Mouse (Mus musculus) embryonic facial prominence, embryonic 11.5 days (tissue): ENCODE results near the gene Pcp4. TPM values are rescaled to one million over a fixed set of nuclear protein-coding genes. Genes with fewer than 3 reads are reported as not detected.

Source experiments
- ATAC-seq: fragments of 200-750 bp; cut with Nextera tagmentation; replicated peaks from 2 replicates; pipeline ENCODE4 v1.8.0; 2017; ENCODE audit warnings: low read depth; ENCODE audit not compliant: insufficient number of reproducible peaks, low FRiP score, low TSS enrichment
- DNase-seq: peaks from one replicate; pipeline ENCODE4 v3.0.0-alpha.2; 2015; ENCODE audit warnings: low spot score
- H3K27ac ChIP-seq: fragments of 300-500 bp; sonication (generic); replicated peaks from 2 replicates; pipeline ENCODE4 v1.5.1; 2014; ENCODE audit warnings: mild to moderate bottlenecking, low read depth, low read length, control low read depth
- H3K27me3 ChIP-seq: fragments of 300-500 bp; sonication (generic); 2 replicates; pipeline ENCODE4 v1.6.1; 2014; ENCODE audit warnings: mild to moderate bottlenecking, low read length, moderate library complexity, mixed read lengths; ENCODE audit not compliant: control insufficient read depth, insufficient read depth
- H3K36me3 ChIP-seq: fragments of 300-500 bp; sonication (generic); replicated peaks from 2 replicates; pipeline ENCODE4 v1.6.1; 2014; ENCODE audit warnings: low read depth, mild to moderate bottlenecking, low read length, moderate library complexity, mixed read lengths; ENCODE audit not compliant: control insufficient read depth, insufficient read depth
- H3K4me1 ChIP-seq: fragments of 300-500 bp; sonication (generic); 2 replicates; pipeline ENCODE4 v1.6.1; 2014; ENCODE audit warnings: low read length, mixed read lengths; ENCODE audit not compliant: control insufficient read depth, insufficient read depth
- H3K4me2 ChIP-seq: fragments of 300-500 bp; sonication (generic); 2 replicates; pipeline ENCODE4 v1.6.1; 2014; ENCODE audit warnings: low read depth, mild to moderate bottlenecking, control low read depth, low read length, moderate library complexity
- H3K4me3 ChIP-seq: fragments of 300-500 bp; sonication (generic); 2 replicates; pipeline ENCODE4 v1.5.1; 2014; ENCODE audit warnings: low read depth, low read length, control low read depth
- H3K9ac ChIP-seq: fragments of 300-500 bp; sonication (generic); replicated peaks from 2 replicates; pipeline ENCODE4 v1.6.1; 2014; ENCODE audit warnings: mild to moderate bottlenecking, control low read depth, low read length
- H3K9me3 ChIP-seq: fragments of 300-500 bp; sonication (generic); replicated peaks from 2 replicates; pipeline ENCODE4 v1.6.1; 2016; ENCODE audit warnings: mild to moderate bottlenecking, low read length, inconsistent platforms, mixed read lengths; ENCODE audit not compliant: control insufficient read depth
- WGBS: fragments of 180-500 bp; shearing (Covaris S2); extraction: QIAGEN DNeasy Blood & Tissue Kit; methylation state at CpG from one replicate; pipeline ENCODE4 v1.1.7; 2014; 5-methylcytosine and 5-hydroxymethylcytosine counted together
- polyA plus RNA-seq: library from polyadenylated mRNA; unstranded; fragments of >200 nt; fragmentation: Nextera tagmentation; extraction: Ambion mirVana; gene quantifications from 2 replicates; pipeline ENCODE4 v1.2.1, GENCODE M21; 2014

Gene Pcp4
- polyA plus RNA-seq, 1 experiment from 2014 or later: 23.0 TPM

GRCm38 (mm10) chr16:96541056-96541455, 73.7 kb downstream of the Pcp4 start:
- no peak overlapping the region for H3K4me3 ChIP-seq
- no peak overlapping the region for H3K9ac ChIP-seq
- DNase-seq (no peak), ATAC-seq (no peak)
- H3K4me2 ChIP-seq: no peak overlapping the region
- H3K4me1 ChIP-seq: no peaks in the 10 kb centered on the region
- no peaks in the 10 kb centered on the region for H3K36me3 ChIP-seq
- H3K9me3 ChIP-seq: no peaks in the 10 kb centered on the region
- WGBS: 58% methylated on average over 2 of the region's 2 CpGs
- H3K27me3 ChIP-seq: no peaks in the 10 kb centered on the region
- no peak overlapping the region for H3K27ac ChIP-seq

GRCm38 (mm10) chr16:96552680-96553079, 85.3 kb downstream of the Pcp4 start:
- ATAC-seq (no peak), DNase-seq (no peak)
- Histone ChIP-seq H3K4me3 (no peak overlapping the region), H3K9ac (no peak overlapping the region), H3K27me3 (no peaks in the 10 kb centered on the region), H3K36me3 (no peaks in the 10 kb centered on the region), H3K27ac (no peak overlapping the region), H3K4me1 (no peaks in the 10 kb centered on the region), H3K9me3 (no peaks in the 10 kb centered on the region), H3K4me2 (no peak overlapping the region)
- 81% methylated on average over 2 of the region's 2 CpGs for WGBS

GRCm38 (mm10) chr16:96555412-96555811, 88.0 kb downstream of the Pcp4 start:
- Histone ChIP-seq H3K27me3 (no peaks in the 10 kb centered on the region), H3K4me1 (no peaks in the 10 kb centered on the region), H3K27ac (no peak overlapping the region), H3K4me2 (no peak overlapping the region), H3K4me3 (no peak overlapping the region), H3K36me3 (no peaks in the 10 kb centered on the region), H3K9me3 (no peaks in the 10 kb centered on the region), H3K9ac (no peak overlapping the region)
- DNase-seq (no peak), ATAC-seq (no peak)
- WGBS: 81% methylated on average over 4 of the region's 4 CpGs

- H3K9ac ChIP-seq: no peak overlapping the region
- ATAC-seq (no peak), DNase-seq (no peak)
- 72% methylated on average over 3 of the region's 3 CpGs for WGBS
- no peaks in the 10 kb centered on the region for H3K27me3 ChIP-seq
- H3K4me1 ChIP-seq: no peaks in the 10 kb centered on the region
- no peaks in the 10 kb centered on the region for H3K36me3 ChIP-seq
- no peak overlapping the region for H3K4me2 ChIP-seq
- no peak overlapping the region for H3K27ac ChIP-seq
- no peak overlapping the region for H3K4me3 ChIP-seq
- no peaks in the 10 kb centered on the region for H3K9me3 ChIP-seq
Measured at GRCm38 (mm10) chr16:96556621-96557020, 89.2 kb downstream of the Pcp4 start.

GRCm38 (mm10) chr16:96558341-96558740, 90.9 kb downstream of the Pcp4 start:
- no peak for DNase-seq
- Histone ChIP-seq H3K27ac (no peak overlapping the region), H3K36me3 (no peaks in the 10 kb centered on the region), H3K27me3 (no peaks in the 10 kb centered on the region), H3K4me3 (no peak overlapping the region), H3K9me3 (no peaks in the 10 kb centered on the region), H3K4me2 (no peak overlapping the region), H3K4me1 (no peaks in the 10 kb centered on the region), H3K9ac (no peak overlapping the region)
- ATAC-seq: no peak
- WGBS: 77% methylated on average over 1 of the region's 1 CpGs

GRCm38 (mm10) chr16:96559796-96560195, 92.4 kb downstream of the Pcp4 start:
- no peak overlapping the region for H3K27ac ChIP-seq
- no peaks in the 10 kb centered on the region for H3K9me3 ChIP-seq
- H3K4me3 ChIP-seq: no peak overlapping the region
- H3K4me2 ChIP-seq: no peak overlapping the region
- no peak for ATAC-seq
- H3K36me3 ChIP-seq: no peaks in the 10 kb centered on the region
- no peak overlapping the region for H3K9ac ChIP-seq
- no peaks in the 10 kb centered on the region for H3K4me1 ChIP-seq
- DNase-seq: no peak
- no peaks in the 10 kb centered on the region for H3K27me3 ChIP-seq

GRCm38 (mm10) chr16:96563350-96564257, 96.2 kb downstream of the Pcp4 start:
- Histone ChIP-seq H3K36me3 (no peaks in the 10 kb centered on the region), H3K4me1 (no peaks in the 10 kb centered on the region), H3K9ac (no peak overlapping the region), H3K4me2 (no peak overlapping the region), H3K27me3 (no peaks in the 10 kb centered on the region), H3K9me3 (no peaks in the 10 kb centered on the region), H3K4me3 (no peak overlapping the region), H3K27ac (no peak overlapping the region)
- ATAC-seq: no peak
- WGBS: 64% methylated on average over 8 of the region's 8 CpGs
- no peak for DNase-seq

- DNase-seq (no peak), ATAC-seq (no peak)
- no peaks in the 10 kb centered on the region for H3K4me1 ChIP-seq
- H3K9me3 ChIP-seq: no peaks in the 10 kb centered on the region
- H3K27me3 ChIP-seq: no peaks in the 10 kb centered on the region
- no peak overlapping the region for H3K4me3 ChIP-seq
- H3K9ac ChIP-seq: no peak overlapping the region
- H3K36me3 ChIP-seq: no peaks in the 10 kb centered on the region
- no peak overlapping the region for H3K4me2 ChIP-seq
- WGBS: 68% methylated on average over 3 of the region's 3 CpGs
- H3K27ac ChIP-seq: no peak overlapping the region
Measured at GRCm38 (mm10) chr16:96567428-96567827, 100.0 kb downstream of the Pcp4 start.
